Mouse (Mus musculus) frontal cortex, postnatal 36 days (tissue): Measurements from ENCODE around the gene Pdk2.

Source experiments
- DNase-seq, 2 experiments: peaks; one replicate each; pipeline ENCODE4 v3.0.0; 2022; ENCODE audit warnings: low spot score in 2 of 2

Gene Pdk2

DNA sequence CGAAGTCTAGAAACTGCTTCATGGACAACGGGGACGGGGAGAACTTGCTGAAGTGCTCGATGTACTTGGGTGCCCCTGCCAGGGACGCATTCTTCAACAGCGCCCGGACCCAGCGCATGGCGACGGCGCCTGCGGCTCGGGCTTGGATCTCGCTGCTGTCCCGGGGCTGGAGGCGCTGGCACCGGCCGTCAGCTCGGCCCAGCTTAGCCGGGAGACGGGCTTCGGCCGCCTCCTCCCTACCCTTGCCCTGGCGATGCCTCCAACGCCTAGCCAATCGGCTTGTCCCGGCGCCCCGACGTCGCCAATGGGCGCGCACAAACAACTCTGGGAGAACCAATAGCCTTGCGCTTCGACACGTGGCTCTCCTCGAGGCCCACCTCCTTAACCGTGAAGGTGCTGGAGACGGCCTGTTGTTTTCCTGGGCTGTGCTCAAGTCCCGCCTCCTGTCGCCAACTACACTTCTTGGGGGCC is at the start of gene Pdk2:
Pdk2 (minus strand) TSS at position 216 of the 471 bp plus-strand sequence.
- DNase-seq: peak; percentile 96 to 97

DNA sequence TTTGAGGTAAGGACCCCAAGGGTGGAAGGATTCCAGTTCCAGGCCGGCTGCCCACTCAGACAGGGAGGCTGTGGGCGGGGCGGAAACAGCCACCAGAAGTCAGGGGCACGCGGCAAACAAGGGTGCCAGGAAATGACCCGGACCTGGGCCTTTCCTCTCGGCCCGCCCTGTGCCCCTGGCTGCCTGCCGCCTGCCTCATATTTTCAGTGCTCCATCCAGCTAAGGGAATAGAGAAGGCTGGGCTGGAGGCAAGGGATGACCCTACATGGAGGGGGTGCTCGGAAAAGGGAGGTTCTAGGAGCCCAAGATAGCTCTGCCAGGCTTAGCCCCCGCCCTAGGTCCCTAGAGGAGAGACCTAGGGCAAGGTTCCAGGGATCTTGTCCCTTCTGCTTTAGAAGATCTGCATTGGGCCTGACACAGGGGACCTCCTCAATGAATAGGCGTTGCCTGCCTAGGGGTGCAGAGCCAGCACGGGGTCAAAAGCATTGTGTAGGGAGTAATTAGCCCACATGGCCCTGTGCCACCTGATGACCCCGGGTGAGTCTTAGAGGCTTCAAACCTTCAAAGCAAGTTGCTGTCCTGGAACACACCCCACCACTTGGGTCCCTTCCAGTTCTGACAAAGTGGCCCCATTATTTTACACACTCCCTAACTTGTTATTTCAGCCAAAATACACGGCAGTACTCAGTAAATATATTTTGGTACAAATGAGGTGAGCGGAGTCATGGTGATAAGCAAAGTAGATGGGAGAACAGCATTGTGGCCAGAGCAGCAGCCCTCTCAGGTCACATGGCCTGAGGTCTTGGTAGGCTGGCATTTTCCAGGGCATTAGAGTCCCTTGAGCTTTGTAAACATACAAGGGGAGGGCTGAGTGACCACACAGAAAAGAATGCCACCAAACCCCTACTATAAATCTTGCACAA is 48.0 kb upstream of the Pdk2 start:
- no peak for DNase-seq

DNA sequence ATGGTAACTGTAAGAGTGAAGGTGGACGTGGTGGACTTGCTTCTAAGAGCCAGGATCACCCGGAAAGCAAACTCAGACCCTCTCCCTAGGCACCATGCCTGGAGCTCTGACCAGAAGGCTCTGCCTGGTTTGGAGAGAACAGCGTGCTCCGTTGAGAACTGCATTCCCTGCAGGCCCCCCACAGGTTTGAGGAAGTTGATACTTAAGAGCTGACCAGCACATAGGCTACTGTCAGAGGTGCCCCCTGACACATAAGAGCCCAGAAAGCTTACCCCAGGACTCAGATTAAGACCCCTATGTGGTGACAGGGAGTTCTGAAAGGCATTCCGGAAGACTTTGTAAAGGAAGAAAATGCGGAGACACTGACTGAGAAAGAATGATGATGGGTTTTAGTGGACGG is 47.1 kb upstream of the Pdk2 start:
- DNase-seq: no peak

DNA sequence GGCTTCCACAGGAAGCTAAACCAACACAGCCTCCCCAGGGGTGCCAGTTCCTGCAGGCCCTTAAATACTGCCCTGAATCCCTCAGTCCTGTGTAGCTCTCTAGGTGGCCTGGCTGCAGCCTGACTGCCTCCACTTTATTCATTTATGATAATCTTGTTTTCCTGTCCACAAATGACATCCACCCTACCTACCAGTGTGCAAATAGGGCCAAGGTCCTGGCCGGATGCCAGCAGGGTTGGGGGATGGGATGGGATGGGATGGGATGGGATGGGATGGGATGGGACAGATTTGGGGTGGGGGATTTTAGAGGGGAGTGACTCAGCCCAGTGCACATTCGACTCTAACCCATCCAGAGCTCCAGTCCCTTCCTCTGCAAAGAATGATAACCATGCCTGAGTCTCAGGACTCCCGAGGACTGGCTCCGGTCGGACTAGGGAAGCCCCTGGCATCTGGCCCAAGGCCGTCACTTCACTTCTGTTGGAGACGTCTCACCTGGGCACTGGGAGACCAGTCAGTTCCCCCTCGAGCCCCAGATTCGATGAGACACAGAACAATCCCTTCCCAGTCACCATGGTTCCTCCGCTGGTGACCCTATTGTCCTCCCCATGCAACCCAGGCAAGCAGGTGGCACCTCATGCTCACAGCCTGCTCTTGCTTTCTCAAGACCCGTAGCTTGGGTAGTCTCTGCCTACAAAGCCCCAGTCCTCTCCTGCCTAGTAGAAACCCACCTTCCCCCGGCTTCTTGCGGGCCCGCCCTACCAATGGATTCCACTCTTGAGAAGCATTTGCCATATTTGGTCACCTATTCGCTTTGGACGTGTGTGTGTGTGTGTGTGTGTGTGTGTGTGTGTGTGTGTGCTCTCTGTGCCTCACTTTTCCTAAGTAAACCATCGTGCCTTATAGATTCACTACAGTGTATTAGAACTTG is 46.4 kb upstream of the Pdk2 start:
- DNase-seq: no peak

DNA sequence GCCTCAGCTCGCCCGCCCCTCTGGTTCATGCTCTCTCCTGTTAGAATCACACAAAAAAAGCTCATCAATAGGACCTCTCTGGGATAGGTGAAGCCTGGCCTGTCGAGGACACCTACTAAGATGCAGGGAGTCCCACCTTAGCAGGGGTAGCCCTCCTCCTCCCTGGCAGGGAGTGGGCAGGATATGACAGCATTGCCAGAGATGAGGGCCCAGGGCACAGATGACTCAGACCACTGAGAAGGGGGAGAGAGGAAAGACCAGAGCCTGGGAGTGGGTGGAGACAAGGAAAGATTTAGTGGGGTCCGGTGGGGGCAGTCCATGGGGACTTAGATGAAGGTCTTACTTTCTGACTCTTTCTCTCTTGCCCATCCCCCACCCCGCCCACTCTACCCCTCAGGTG is 45.1 kb upstream of the Pdk2 start:
- no peak for DNase-seq

DNA sequence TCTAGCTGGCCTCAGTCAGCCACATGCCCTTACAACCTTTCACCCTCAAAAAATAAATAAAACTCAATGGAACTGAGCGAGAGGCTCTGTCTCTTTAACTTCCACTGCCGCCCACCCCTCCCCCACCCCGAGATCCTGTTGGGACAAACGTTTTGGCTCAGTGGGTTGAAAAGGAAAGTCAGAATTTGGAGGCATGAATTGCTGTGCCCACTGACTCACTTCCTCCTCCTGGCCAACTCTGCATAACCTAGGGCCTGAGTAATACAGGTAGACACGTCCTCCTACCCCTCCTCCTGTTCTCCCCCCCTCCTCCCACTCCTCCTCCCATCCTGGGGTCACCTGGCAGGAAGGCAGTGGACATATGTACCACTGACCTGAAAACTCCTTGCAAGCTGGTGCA is 44.6 kb upstream of the Pdk2 start:
- no peak for DNase-seq

DNA sequence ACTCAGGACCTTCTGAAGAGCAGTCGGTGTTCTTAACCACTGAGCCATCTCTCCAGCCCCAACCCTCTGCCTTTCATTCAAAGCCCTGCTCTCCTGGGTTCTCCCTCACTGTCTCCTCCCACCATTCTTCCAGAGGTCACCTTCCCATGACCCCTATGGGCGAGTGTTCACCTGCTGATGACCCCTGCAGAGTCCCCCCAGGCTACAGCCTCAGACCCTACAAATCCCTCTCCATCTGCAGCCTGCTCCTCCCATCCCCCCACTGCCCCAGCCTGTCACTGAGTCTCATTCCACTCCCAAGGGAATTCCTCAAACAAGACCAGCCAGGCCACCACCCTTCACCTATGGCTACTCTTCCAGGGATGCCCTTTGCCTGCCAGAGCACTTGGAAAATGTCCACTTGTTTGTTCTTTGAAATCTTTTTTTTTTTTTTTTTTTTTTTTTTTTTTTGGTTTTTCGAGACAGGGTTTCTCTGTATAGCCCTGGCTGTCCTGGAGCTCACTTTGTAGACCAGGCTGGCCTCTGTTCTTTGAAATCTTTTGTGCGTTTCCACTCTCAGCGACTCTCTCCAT is 43.7 kb upstream of the Pdk2 start:
- no peak for DNase-seq

DNA sequence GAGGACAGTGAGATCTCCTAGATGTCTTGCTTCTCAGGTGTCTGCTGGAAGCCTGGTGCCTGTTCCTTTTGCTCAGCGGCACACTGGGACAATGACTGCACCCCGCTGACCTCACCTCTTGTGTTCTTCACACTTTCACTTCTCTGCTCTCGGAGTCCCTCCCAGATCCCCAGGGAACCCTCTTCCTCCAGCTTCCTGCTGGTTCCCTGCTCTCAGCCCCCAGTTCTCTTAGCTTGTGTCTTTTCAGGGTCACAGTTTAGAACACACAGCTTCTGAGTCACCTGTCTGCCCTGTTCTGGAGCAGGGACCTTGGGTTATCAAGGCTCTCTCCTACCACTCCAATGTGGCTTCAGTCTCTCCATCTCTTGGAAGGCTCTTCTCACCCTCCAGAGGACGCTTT is 43.0 kb upstream of the Pdk2 start:
- DNase-seq: no peak

DNA sequence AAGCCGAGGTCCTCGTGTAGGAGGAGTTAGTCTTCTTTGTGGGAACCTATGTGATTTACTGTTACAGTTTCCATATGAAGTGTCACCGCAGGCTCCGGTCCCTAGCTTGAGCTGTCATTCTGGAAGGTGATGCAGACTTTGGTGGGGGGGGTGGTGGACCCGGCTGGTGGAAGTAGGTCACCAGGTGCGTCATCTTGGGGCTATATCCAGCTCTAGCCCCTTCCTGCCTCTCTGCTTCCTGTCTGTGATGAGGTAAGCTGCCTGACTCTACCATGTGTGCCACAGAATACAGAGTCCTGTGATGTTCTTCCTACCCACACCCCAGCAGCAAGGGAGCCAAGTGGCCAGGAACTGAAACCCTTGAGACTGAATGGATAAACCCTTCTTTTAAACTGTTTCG is 41.7 kb upstream of the Pdk2 start:
- DNase-seq: no peak

DNA sequence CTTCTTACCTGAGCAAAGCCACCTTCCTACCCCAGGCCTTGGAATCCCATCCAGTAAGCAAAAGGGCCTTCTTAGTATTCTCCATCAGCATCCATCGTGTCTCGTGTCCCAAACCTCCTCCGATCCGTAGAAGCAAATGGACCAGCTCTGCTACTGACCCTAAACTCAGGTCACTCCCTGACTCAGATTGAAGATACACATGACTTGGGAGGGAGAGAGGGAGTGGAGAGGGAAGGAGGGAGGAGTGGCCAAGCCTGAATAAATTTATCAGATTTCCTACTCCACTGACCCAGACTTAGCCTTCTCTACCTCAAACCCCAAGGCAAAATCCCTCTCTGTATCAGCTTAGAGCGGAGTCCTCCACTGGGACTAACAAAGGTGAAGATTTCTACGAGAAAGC is 39.6 kb upstream of the Pdk2 start:
- no peak for DNase-seq

DNA sequence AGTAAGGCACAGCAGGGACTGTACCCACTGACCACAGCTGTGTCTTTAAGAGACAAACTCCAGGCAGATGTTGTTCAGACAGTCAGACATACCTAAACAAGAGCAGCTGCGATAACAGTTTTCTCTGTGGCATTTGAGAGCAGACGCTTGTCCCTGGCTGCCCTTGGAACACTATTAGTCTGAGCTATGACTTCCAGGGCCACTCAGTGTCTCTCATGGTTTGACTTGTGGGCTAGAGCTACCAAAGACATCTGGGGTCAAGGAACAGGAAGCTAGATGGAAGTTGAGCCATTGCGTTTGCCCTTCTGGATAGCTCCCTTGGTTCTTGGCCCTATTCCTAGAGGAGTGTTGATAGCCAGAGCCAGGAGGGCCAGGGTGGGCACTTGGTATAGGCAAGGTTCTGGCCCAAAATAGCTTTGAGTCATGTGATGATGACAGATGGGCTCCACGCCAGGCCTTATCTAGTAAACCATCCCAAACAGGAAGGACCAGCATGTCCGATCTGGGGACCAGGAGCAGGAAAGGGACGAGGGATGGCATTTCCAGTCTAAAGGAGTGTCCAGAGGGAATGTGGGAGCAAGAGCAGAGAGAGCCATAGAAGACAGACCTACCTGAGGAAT is 38.2 kb upstream of the Pdk2 start:
- DNase-seq: no peak

DNA sequence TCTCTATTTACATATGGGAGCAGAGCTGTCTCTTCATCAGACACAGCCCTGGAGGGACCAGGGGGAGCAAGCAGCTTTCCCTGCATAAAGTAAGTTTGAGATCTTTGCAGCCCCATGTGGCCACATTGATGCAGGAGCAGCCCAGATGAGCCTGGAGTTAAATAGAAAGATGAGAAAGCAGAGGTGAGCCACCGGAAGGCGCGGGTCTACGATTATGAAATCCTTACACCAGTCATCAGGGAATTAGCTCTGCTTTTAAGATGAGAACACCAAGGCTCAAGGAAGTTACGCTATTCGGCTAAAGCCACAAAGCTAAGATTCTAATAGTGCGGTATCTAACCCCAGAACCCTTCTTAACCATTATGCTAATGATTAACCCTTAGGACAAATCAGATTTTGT is 36.8 kb upstream of the Pdk2 start:
- DNase-seq: no peak

DNA sequence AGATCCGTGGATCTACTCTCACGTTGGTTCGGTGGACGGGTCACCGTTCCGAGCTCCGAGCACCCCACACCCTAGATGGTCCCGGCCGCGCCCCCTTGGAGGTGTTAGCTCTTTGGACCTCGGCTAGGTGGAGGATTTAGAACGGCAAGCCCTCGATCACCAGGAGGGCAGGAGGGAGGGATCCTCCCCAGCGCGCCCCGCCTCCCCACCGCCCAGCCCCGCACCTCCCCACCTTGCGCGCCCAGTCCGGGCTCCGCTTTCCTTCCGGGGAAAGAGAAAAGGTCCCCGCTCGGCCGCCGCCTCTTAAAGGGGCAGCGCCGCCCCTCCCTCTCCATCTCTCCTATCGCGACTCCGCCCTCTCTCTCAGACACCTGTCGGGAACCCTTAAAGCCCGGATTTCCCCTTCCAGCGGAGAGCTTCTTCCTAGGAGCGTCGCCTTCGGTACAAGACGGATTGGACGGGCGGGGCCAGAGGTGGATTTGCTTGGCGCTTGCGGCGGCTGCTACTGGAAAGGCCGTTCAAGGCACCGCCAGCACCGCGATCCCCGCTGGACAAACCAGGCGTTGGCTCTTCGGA is 35.5 kb upstream of the Pdk2 start, which contains the start of gene Itga3:
Itga3 (minus strand) TSS at position 266 of the 576 bp plus-strand sequence.
- peak; percentile 56 to 66 for DNase-seq

DNA sequence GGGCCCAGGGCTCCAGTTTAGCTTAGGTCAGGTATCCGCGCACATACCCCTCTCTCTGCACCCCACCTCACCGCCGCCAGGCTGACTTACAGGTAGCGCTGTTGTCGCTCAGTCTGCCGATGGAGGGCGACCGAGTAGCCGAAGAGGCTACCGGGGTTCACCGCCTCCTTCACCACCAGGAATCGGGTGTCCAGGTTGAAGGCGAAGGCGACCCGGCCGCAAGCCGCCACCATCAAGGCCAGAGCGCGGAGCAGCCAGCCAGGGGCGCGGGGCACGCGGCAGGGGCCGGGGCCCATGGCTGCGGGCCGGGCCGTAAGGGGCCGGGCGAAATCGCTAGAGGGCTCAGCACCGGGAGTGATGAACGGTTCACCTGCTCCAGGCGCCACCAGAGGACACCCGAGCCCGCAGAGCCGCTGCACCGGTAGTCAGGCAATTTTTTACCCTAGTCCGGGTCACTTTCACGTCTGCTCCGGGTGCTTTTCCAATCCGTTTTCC is 34.9 kb upstream of the Pdk2 start:
- peak; percentile 47 to 50 for DNase-seq

DNA sequence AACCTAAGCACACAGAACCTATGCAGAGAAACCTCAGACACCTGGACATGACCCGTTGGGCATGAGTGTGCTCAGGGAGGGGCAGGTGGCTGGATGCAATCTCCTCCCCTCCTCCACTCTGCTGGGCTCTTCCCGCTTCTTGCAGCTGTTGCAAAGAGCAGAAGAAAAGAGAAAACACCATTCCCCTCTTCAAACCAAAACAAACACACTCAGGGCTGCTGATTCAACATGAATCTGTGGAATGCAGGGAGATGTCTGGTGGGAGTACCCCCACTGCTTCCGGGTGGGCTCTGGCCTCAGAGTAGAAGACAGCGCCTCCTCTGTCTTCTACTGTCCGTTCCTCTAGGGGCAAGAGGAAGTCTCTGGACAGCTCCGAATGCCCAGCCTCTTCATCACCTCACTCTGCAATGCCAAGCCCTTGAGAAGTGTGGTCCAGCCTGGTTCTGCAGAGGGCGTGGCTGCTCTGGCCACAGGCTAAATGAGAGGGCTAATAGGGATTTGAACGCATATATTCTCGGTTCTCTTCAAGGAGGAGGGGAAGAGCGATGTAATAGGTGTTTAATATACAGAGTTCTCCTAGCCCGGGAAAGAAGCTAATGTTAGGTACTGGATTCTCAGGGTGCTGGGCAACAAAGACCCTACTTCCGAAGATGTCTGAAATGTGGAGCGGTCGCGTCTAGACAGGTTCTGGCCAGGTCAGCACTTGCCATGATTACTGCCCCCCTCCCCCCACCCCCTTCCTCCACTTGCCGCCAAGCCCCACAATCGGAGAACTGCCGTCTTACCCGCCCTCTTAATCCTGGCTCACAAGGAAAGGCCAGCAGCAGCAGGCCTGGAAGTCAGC is 34.3 kb upstream of the Pdk2 start:
- DNase-seq: no peak

DNA sequence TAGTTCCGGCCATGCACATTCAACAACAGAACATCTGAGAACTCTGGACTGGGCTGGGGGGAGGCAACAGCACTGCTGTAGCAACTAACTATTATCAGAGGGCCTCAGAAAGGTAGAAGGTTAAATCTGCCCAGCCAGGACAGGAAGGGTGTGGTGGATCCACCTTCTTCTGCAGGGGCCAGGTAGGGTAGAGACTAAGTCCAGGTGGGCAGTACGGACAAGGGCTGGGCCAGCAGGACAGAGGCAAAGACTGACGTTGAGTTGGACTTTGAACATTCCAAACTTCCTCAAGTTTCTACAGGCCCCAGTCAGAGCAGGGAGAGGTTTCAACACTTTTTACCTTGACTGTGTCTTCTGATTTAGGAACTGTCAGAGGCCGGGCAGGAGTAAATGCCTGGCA is 33.5 kb upstream of the Pdk2 start:
- no peak for DNase-seq

DNA sequence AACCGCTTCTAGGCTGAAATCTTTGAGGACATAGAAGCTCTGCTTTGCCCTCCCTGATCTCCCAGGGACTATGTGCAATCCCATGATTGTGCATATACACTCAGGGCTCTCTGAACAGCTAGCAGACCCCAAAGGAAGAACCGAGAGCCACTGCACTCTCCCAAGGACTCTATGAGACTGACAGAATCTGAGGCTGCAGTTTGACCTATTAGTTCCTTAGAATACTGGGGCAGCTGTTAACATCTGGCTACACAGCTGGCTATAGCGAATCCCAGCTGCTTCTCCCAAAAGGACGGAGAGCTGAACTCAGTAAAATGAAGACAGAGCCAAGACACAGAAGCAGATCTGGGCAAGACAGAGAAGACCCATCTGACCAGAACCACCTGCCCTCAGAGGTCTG is 32.7 kb upstream of the Pdk2 start:
- DNase-seq: no peak

DNA sequence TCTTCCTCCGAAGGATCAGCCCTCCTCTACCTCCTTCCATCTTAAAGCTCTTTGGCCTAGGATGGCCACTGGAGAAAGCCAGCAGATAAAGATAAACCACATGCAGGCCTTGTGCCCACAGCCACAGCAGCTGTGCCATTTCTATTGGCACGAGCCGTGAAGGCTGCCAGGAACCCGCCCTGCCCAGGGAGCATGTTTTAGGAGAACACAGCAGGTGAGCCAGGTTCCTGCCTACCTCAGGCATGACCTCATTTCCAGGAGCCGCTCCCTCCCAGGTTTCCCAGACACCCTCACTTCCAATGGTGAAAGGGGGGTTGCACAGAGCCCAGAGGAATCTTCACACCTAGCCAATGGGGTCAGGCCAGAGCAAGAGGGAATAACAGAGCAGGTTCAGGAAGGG is 31.6 kb upstream of the Pdk2 start:
- DNase-seq: no peak

DNA sequence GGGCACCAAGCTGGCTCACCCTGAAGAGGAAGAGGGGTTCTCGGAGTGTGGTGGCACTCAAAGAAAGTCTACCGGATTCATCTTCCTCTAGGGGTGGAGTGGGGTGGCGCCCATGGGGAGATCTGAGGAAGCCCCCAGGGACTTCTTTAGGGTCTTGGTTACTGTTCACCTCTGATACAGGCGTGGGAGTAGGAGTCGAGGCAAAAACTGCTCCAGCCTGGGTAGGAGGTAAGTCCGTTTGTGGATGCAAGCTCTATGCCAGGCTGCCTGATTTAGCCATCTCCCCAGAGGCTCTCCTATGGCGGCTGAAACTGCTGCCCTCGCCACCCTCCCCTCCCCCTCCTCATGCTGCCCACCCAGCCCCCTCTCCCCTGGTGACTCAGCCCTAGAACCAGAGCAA is 31.0 kb upstream of the Pdk2 start:
- no peak for DNase-seq

DNA sequence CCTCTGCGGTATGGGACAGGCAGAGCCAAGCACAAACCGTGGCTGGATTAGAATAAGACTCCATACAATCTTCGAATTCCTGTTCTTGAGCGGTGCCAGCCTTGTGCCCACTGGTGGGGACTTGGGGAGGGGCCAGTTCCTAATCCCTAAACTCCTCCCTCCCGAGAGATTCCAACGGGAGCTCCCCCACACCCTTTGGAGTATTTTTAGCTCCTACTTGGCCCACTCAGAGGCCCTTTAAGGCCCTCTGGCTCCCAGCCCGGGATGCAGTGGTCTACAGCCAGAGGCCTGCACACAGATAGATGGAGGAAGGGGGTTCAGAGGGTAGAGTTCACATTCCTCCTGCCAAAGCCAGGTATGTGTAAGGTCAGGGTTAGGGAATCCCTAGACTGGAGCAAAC is 30.1 kb upstream of the Pdk2 start:
- DNase-seq: no peak
